30 mouse cellular contexts compared by ENCODE assay signal in genomic region chr1:104916507-104916906, GRCm38 (mm10).
DNase-seq lines count a peak whose midpoint lies in the region; ATAC-seq lines count a peak whose summit lies in the region.
"Had no signal": no experiment of that assay in that cellular context is flagged by ENCODE, and none has a peak within 500 bp of the region (broad histone marks: within the 10 kb centered on the region; RNA-seq: fewer than 3 reads in every experiment).

No protein-coding gene starts in this region.

- H3K9ac ChIP-seq in hindbrain, embryonic 12.5 days: no peak overlapping the region
- H3K9ac ChIP-seq in hindbrain, embryonic 14.5 days: no peak overlapping the region
- H3K9ac ChIP-seq in neural tube, embryonic 12.5 days: no peak overlapping the region
- H3K9ac ChIP-seq in hindbrain, embryonic 13.5 days: no peak overlapping the region
- H3K9ac ChIP-seq: embryonic facial prominence, embryonic 13.5 days; forebrain, postnatal 0 days; liver, embryonic 12.5 days; liver, postnatal 0 days; stomach, embryonic 15.5 days had no signal

- 0 out of 2 replicates have a peak, but pooled peaks cover 4% of the 10 kb centered on the region for H3K4me1 ChIP-seq in hindbrain, embryonic 12.5 days
- no peaks in the 10 kb centered on the region; the same call in 1 of the 2 replicates for H3K4me1 ChIP-seq in hindbrain, embryonic 14.5 days (replicated peaks; ENCODE audit: control insufficient read depth, insufficient read depth, low read length)
- H3K4me1 ChIP-seq in neural tube, embryonic 12.5 days: no peaks in the 10 kb centered on the region
- no peaks in the 10 kb centered on the region for H3K4me1 ChIP-seq in hindbrain, embryonic 13.5 days (replicated peaks)
- H3K4me1 ChIP-seq: embryonic facial prominence, embryonic 13.5 days; heart, embryonic 10.5 days; liver, embryonic 12.5 days; megakaryocyte, embryonic 14.5 days; stomach, embryonic 15.5 days had no signal

- WGBS in hindbrain, embryonic 12.5 days: 33% methylated on average over 2 of the region's 2 CpGs
- 31% methylated on average over 2 of the region's 2 CpGs for WGBS in hindbrain, embryonic 14.5 days
- 22% methylated on average over 2 of the region's 2 CpGs for WGBS in neural tube, embryonic 12.5 days
- WGBS in hindbrain, embryonic 13.5 days: 23% methylated on average over 2 of the region's 2 CpGs

- H3K27ac ChIP-seq in hindbrain, embryonic 12.5 days: no peak overlapping the region
- H3K27ac ChIP-seq in hindbrain, embryonic 14.5 days: no peak overlapping the region
- no peak overlapping the region for H3K27ac ChIP-seq in neural tube, embryonic 12.5 days
- H3K27ac ChIP-seq in hindbrain, embryonic 13.5 days: no peak overlapping the region
- H3K27ac ChIP-seq: embryonic facial prominence, embryonic 13.5 days; forebrain, embryonic 10.5 days; heart, embryonic 10.5 days; liver, embryonic 12.5 days; stomach, embryonic 15.5 days had no signal

- H3K9me3 ChIP-seq in hindbrain, embryonic 12.5 days (replicated peaks): no peaks in the 10 kb centered on the region
- no peaks in the 10 kb centered on the region for H3K9me3 ChIP-seq in hindbrain, embryonic 14.5 days (ENCODE audit: control insufficient read depth, low read length)
- no peaks in the 10 kb centered on the region for H3K9me3 ChIP-seq in neural tube, embryonic 12.5 days
- H3K9me3 ChIP-seq in hindbrain, embryonic 13.5 days: no peaks in the 10 kb centered on the region
- H3K9me3 ChIP-seq: embryonic facial prominence, embryonic 13.5 days; forebrain, embryonic 10.5 days; heart, embryonic 10.5 days; liver, embryonic 12.5 days; stomach, embryonic 15.5 days had no signal

- no peak overlapping the region for H3K4me2 ChIP-seq in hindbrain, embryonic 12.5 days (replicated peaks)
- H3K4me2 ChIP-seq in hindbrain, embryonic 14.5 days (replicated peaks): no peak overlapping the region
- no peak overlapping the region for H3K4me2 ChIP-seq in neural tube, embryonic 12.5 days (replicated peaks)
- no peak overlapping the region for H3K4me2 ChIP-seq in hindbrain, embryonic 13.5 days
- H3K4me2 ChIP-seq: embryonic facial prominence, embryonic 13.5 days; liver, embryonic 12.5 days; stomach, embryonic 15.5 days had no signal

- ATAC-seq in hindbrain, embryonic 12.5 days (ENCODE audit: low FRiP score): peak; percentile 48; the same call in 1 of the 2 replicates
- no peak for ATAC-seq in hindbrain, embryonic 14.5 days (ENCODE audit: low FRiP score)
- ATAC-seq in neural tube, embryonic 12.5 days (ENCODE audit: low FRiP score, low read depth): 0 out of 2 replicates have a peak, but pooled peaks have one; percentile 41
- 0 out of 2 replicates have a peak, but pooled peaks have one; percentile 52 for ATAC-seq in hindbrain, embryonic 13.5 days (ENCODE audit: low FRiP score)
- ATAC-seq in activated CD4-positive, CD25-positive, alpha-beta regulatory T cell, adult 4 months: no peak
- ATAC-seq: CD4-positive, CD25-positive, alpha-beta regulatory T cell, adult 4 months; forebrain, postnatal 0 days; intestine, postnatal 0 days; liver, embryonic 12.5 days; liver, postnatal 0 days had no signal

- no peak overlapping the region for H3K4me3 ChIP-seq in hindbrain, embryonic 12.5 days
- no peak overlapping the region for H3K4me3 ChIP-seq in hindbrain, embryonic 14.5 days (replicated peaks; ENCODE audit: low read length)
- H3K4me3 ChIP-seq in neural tube, embryonic 12.5 days: no peak overlapping the region
- H3K4me3 ChIP-seq in hindbrain, embryonic 13.5 days: no peak overlapping the region
- H3K4me3 ChIP-seq: embryonic facial prominence, embryonic 13.5 days; forebrain, embryonic 10.5 days; heart, embryonic 10.5 days; liver, embryonic 12.5 days; megakaryocyte, embryonic 14.5 days; stomach, embryonic 15.5 days had no signal

- no peak for DNase-seq in hindbrain, embryonic 14.5 days (ENCODE audit: low spot score)
- no peak for DNase-seq in neural tube, embryonic 10.5 days (ENCODE audit: extremely low spot score, low spot score)
- no peak for DNase-seq in testis, postnatal 10 days (ENCODE audit: low spot score)
- DNase-seq: adrenal gland, postnatal 25 days; cerebellum, adult 18-20 months; cerebellum, postnatal 14 days; forebrain, postnatal 0 days; gastrocnemius, postnatal 25 days; heart, adult 11 months; heart, postnatal 36 days; kidney, adult 9 months; kidney, postnatal 10 days; layer of hippocampus, postnatal 36 days; left cerebral cortex, postnatal 4 days; liver, postnatal 0 days; lung, postnatal 36 days; right cerebral cortex, postnatal 14 days; thymus, postnatal 14 days had no signal

- H3K36me3 ChIP-seq in hindbrain, embryonic 12.5 days: no peaks in the 10 kb centered on the region
- H3K36me3 ChIP-seq in hindbrain, embryonic 14.5 days (replicated peaks; ENCODE audit: control insufficient read depth, insufficient read depth): no peaks in the 10 kb centered on the region
- no peaks in the 10 kb centered on the region for H3K36me3 ChIP-seq in neural tube, embryonic 12.5 days
- no peaks in the 10 kb centered on the region for H3K36me3 ChIP-seq in hindbrain, embryonic 13.5 days
- H3K36me3 ChIP-seq: embryonic facial prominence, embryonic 13.5 days; forebrain, embryonic 10.5 days; heart, embryonic 10.5 days; liver, embryonic 12.5 days; stomach, embryonic 15.5 days had no signal

- H3K27me3 ChIP-seq in hindbrain, embryonic 12.5 days: no peaks in the 10 kb centered on the region
- H3K27me3 ChIP-seq in hindbrain, embryonic 14.5 days (ENCODE audit: control insufficient read depth, insufficient read depth, low read length): no peaks in the 10 kb centered on the region
- H3K27me3 ChIP-seq in neural tube, embryonic 12.5 days (replicated peaks): no peaks in the 10 kb centered on the region
- H3K27me3 ChIP-seq in hindbrain, embryonic 13.5 days: no peaks in the 10 kb centered on the region
- H3K27me3 ChIP-seq: embryonic facial prominence, embryonic 13.5 days; liver, embryonic 12.5 days; megakaryocyte, embryonic 14.5 days; stomach, embryonic 15.5 days had no signal

Comparison
In these comparisons a context has a peak if more than half of its experiments do, and no peak if none do; other contexts are left out.
1. ATAC-seq: peak in hindbrain, embryonic 12.5 days (single experiment), neural tube, embryonic 12.5 days (single experiment) and hindbrain, embryonic 13.5 days (single experiment); none in hindbrain, embryonic 14.5 days (single experiment) and activated CD4-positive, CD25-positive, alpha-beta regulatory T cell, adult 4 months (single experiment).